Mouse (Mus musculus) mouse trophoblast stem cell (cell line): Measurements from ENCODE around the gene Sipa1l1.

Experiments
- in situ Hi-C, 2 experiments: fragments of 300-500 bp; cut with MseI, MboI; formaldehyde crosslinking; loops; 2 replicates in 1 of 2; 3 replicates in 1 of 2; pipeline ENCODE4 v1.15.1; 2025

Sipa1l1 gene

GRCm38 (mm10) chr12:82247371-82248258 is 78.5 kb downstream of the Sipa1l1 start:
- in situ Hi-C loops: no loop called here

DNA sequence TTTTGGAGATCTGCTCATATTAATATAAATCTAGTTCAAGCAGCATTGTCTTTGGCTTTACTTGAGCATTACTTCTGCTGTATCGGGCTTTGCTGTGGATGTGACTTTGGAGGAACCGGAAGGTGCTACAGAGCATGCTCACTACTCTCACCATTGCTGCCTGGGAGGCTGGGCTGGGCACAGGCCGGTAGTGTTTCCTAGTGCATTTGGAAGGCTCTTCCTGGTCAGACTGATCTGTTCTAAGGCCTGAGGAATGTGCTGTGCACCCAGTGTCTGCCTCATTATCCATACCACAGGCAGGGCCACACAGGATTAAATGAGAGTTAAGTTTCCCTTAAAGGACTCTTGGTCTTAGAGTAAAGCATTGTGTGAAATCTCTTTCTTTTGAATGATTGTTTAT is 79.4 kb downstream of the Sipa1l1 start:
- in situ Hi-C loops: no loop called here

DNA sequence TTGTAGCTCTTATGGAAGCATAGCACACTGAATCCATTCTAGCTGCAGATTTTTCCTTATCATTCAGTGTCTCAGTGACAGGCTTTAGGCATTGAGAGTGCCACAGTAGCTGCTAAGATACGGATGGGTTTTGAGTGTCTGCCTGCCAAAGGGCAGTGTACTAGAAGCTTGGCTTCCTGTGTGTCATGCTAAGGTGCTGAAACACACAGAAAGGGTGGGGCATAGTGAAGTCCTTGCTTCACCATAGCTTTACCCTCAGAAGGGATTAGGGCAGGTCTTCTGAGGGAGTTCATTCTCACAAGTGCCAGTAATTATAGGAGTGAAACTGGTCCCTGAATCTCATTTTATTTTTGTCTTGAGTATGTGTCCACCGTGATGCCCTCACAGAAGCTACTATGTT is 82.2 kb downstream of the Sipa1l1 start:
- in situ Hi-C loops: no loop called here

- in situ Hi-C loops: no loop called here
Measured at GRCm38 (mm10) chr12:82254076-82254475, 85.0 kb downstream of the Sipa1l1 start.

DNA sequence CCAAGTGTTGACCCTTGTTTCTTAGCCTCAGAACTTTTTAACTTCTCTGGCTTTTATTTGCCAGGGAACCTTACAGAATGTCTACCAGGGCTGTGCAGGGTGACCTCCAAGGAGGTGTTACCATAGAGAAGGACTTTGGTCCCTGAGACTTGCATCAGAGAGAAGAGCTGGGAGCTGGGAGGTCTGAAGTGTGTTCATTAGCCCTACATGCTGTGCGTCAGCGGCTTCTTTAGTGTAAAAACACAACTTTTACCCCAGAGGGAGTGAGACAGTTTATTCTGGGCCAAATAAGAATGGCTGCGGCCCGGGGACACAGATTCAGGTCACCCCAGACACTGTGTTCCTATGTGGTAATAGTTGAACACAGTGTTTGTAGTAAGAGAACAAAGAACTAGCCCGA is 86.9 kb downstream of the Sipa1l1 start:
- in situ Hi-C loops: no loop called here

DNA sequence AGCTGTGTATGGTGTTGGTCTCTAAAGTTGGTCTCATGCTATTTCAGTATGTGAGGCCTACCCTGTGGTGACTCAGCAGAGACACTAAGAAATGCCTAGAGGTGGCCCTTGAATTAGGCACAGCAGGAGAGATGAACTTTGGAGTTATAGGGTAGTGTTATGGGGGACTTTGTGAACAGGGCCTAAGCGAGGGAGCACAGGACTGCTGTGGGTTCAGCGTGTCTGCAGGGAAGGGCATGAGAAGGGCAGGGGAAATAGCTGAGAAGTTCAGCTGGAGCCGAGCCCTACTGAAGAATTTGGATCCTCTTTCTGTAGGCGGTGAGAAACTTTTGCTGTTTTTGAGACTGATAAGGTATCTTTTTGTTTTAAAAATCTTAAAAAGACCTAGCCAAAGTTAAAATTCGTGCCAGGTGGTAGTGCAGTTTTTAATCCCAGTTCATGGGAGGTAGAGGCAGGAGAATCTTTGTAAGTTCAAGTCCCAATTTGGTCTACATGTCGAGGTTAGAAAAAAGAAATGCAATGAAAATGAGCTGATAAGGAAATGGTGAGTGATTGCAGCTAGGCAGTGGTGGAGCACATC is 87.9 kb downstream of the Sipa1l1 start:
- in situ Hi-C loops: no loop called here

- in situ Hi-C loops: no loop called here
Measured at GRCm38 (mm10) chr12:82257994-82258785, 89.1 kb downstream of the Sipa1l1 start.

GRCm38 (mm10) chr12:82263443-82263842 is 94.3 kb downstream of the Sipa1l1 start:
- in situ Hi-C loops: no loop called here

GRCm38 (mm10) chr12:82264083-82264851 is 95.1 kb downstream of the Sipa1l1 start:
- in situ Hi-C loops: no loop called here

DNA sequence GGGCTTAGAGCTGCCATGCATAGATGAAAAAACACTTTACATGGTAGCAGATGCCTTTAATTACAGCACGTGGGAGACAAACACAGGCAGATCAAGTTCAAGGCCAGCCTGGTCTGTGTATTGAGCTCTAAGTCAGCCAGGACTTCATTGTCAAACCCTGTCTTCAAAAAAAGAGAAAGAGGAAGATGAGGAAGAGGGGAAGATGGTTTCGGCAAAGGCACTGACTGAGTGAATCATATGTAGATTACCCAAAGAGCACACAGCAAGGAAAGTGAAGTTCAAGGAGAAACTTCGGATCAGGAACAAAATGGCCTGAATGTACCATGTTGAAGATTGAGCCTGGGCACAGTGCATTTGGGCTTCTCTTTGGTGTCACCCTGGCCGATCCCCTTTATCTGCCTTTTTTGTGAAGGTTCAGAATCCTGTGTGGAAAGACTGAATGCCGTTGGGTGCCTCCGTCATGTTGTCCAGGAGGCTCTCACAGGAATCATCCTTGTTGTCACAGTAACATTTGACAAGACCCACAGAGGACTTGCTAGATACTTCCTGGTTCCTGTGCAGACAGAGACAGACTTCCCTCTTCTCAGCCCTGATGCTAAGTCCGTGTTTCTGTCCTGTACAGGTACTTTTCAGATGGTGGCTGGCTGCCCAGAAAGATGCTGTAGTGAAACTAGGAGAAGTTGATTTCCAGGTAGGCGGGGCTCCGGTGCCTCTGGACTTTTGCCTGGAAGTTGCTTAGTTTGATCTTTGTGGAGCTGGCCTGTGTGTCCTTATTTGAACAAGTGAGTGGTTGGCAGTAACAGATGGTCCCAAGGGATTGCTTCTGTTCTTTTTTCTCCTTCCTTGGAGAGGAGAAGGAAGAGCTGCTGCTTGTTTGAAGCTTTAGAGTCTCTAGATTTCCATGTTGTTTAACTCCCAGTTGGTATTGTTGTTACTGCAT is 96.5 kb downstream of the Sipa1l1 start:
- in situ Hi-C loops: no loop called here

- in situ Hi-C loops: no loop called here
Measured at GRCm38 (mm10) chr12:82271447-82271846, 102.3 kb downstream of the Sipa1l1 start.

DNA sequence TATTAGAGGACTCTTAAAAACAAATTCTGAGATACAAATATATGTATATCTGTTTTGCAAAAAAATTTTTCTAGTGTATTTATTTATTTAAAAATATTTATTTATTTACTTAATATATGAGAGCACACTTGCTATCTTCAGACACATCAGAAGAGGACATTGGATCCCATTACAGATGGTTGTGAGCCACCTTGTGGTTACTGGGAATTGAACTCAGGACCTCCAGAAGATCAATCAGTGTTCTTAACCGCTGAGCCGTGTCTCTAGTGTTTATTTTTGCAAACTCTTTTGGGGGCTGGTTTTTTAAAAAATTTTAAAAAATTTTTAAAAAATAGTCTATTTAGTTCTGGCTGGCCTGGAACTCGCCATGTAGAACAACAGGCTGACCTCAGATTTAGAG is 104.4 kb downstream of the Sipa1l1 start:
- in situ Hi-C loops: no loop called here

DNA sequence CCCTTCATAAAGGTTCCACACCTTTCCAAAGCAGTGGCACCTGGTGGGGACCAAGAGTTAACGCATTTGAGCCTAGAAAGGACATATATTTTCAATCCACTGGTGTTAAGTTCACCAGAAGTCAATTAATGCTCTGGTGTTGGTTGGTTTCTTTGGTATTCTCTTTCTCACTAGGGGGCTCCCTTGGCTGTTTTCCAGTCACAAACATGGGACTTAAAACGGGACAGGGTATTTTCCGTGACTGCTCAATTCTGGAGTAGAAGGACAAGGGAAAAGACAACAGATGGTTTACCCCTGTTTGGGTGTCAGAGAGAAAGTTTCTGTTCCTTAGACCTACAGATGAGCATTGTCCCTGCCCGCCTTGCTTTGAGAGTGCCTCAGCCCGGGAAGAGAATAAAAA is 105.5 kb downstream of the Sipa1l1 start:
- in situ Hi-C loops: no loop called here

DNA sequence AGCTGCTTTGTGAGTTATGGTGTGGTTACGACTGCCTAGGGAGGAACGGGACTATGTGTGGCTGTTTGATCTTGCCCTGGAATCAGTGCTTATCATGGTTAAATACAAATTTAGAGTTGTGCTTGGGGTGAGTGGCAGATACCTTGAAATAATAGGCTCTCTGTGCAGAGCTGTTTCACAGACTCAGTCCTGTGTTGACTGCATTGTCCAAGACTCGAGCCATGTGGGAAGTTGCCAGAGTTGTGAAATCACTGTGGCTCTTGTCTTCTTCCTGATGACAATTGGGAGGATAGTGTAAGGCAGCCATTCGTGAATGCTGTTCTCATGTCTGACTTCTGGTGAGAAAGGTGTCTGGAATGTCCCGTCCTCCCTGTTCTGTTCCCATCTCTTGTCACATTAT is 106.6 kb downstream of the Sipa1l1 start:
- in situ Hi-C loops: loop anchor here in 1 of 2 experiments (25.0 kb wide), 1 partner anchor 288 kb away; no protein-coding TSS in a partner anchor

DNA sequence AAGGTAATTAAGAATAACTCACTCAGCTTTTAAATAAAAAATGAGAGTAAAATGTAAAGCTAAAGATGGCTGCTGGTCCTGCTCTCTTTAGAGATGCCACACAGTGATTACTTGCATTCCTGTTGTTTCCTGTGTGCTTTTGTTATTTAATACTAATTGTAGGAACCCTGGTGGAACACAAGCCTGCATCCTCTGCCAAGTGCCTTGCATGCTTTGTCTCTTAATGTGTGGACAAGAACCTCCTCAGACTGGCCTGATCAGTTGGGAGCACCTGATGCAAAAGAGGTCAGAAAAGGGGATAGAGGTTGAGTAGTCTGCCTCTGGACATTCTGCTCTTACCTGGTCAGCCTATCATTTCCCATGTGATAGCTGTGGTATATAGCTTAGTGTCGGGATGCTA is 107.5 kb downstream of the Sipa1l1 start:
- in situ Hi-C loops: loop anchor here in 1 of 2 experiments (25.0 kb wide), 1 partner anchor 289 kb away; no protein-coding TSS in a partner anchor

DNA sequence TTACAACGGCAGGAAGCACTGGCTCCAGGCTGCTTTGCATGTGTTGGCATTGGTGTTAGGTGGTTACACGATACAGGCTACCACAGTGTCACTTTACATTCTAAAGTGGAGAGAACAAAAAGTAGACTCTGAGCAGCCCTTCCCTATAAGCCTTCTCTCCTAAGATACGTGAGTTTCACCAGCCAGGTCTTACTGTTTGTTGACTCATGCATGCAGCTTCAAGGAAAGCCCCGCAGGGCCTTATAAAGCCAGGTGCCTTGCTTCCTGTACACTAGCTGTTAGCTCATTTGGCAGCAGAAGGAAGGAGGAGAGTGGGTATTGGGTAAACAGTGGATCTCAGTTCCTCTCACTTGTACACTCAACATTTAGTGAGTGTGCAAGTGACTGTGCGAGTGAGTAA is 115.5 kb downstream of the Sipa1l1 start:
- in situ Hi-C loops: loop anchor here in 1 of 2 experiments (25.0 kb wide), 1 partner anchor 297 kb away; no protein-coding TSS in a partner anchor

DNA sequence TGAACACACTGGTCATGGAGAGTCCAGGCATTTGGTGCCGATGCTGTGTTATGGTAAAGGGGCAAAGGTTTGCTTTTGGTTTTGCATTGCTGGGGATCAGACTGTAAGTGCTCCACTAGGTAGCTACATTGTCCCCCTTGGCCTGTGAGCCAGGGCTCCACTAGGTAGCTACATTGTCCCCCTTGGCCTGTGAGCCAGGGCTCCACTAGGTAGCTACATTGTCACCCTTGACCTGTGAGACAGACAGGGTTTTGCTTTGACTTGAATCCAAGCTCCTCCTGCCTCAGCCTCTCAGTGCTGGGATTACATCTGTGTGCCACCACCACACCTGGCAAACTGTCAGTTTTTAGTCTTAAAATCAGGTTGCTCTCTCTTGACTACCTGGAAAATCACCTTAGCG is 115.9 kb downstream of the Sipa1l1 start:
- in situ Hi-C loops: loop anchor here in 1 of 2 experiments (25.0 kb wide), 1 partner anchor 298 kb away; no protein-coding TSS in a partner anchor

- in situ Hi-C loops: loop anchor here in 1 of 2 experiments (25.0 kb wide), 1 partner anchor 299 kb away; no protein-coding TSS in a partner anchor
Measured at GRCm38 (mm10) chr12:82286068-82286467, 116.9 kb downstream of the Sipa1l1 start.

DNA sequence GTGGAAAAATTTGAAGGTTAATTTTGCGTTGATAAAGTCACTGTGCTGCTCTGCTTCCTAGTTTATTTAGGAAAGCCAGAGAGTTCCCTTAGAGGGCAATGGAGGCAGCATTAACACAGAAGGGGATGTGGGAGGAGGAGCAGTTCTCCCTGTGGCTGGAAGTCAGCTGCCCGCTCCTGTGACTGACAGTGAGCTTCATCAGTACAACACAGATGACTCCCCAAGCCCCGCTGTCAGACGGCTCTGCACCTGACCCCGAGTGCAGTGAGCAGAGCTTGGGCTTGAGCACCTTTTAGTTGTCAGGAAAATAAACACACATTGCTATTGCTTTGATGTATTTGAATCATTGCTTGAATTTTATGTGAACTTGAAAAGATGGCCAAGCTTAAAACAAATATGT is 117.7 kb downstream of the Sipa1l1 start:
- in situ Hi-C loops: loop anchor here in 1 of 2 experiments (25.0 kb wide), 1 partner anchor 300 kb away; no protein-coding TSS in a partner anchor
